Mouse (Mus musculus): ENCODE measurements at regions not wholly inside any gene's neighbourhood (a gene's known extent, or its start where the extent isn't known, plus 50 kb on each side); places are given as distances from the start of the nearest gene placed in this dataset.

DNA sequence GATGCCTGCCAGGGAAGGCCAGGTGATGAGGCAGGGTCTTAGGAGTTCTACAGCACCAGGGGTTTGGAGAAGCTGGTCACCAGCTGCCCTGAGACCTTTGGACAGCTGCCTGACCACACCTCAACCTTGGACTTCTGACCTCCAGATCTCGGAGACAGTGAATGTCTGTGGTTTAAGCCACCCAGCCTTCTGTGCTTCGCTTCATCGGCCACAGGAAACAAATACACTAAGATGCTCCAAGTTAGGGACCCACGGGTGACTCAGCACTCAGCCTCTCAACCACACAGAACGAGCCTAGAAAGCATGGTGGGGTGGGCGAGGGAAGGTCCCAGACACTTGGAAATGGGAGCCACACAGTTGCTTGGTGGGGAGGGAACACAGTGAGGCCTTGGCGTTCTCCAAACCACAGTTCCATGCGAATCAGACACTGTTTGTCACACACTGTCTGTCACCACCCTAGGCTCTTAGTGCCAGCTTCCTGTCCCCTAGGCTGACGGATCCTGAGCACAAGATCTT is 66.5 kb downstream of the Sik1 start:
- TF ChIP-seq POLR2A (IDR thresholded peaks at IDR 0.05; ENCODE audit: control insufficient read depth, extremely low read depth, insufficient read depth, low read length, poor library complexity) (no peak), CTCF (IDR thresholded peaks at IDR 0.05; ENCODE audit: borderline replicate concordance, control insufficient read depth, extremely low read depth, insufficient read depth, low read length, poor library complexity) (no peak)
